Mouse (Mus musculus) liver, adult 2 months (tissue): ENCODE measurements around the gene 4430402I18Rik.

Source experiments
- CTCF ChIP-seq: fragments of 200-500 bp; IDR thresholded peaks from 2 replicates; pipeline ENCODE4 v1.5.1; 2011; ENCODE audit warnings: low read depth, low read length, control low read depth
- POLR2A ChIP-seq: fragments of 200-500 bp; IDR thresholded peaks from 2 replicates; pipeline ENCODE4 v1.6.1; 2011; ENCODE audit warnings: low read length, control low read depth; ENCODE audit not compliant: insufficient read depth; ENCODE audit errors: extremely low read depth

DNA sequence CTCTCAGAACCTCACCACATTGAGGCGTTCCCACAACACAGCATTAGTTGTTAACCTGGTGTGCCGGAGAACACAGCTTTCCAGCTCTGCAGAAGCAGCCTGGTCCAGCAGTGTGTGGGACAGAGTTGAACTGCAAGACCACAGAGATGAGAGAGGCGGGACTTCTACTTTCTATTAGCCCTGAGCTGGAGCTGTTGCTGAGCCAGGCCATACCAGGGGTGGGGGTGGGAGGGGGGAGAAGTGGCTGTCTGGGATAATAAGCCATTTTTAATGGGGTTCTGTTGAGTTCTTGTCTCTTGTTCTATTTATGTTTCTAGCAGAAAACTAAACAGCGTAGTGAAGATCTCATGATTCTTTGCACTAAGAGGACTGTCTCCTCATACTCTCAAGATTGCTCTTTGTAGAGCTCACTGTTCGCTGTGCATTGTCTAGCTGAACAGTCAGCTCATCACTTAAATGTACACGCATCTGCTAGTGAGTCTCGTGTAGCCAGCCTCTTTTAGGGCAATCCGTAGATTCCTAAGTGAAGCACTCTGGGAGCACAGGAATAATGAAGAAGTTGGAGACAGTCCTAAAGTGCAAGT is 64.0 kb downstream of the 4430402I18Rik start:
- no peak for TF ChIP-seq CTCF
- TF ChIP-seq POLR2A = no peak
